Mouse (Mus musculus) left cerebral cortex, postnatal 14 days (tissue): ENCODE data around the gene Proser3. TPM values are rescaled to one million over a fixed set of nuclear protein-coding genes. Genes with fewer than 3 reads are reported as not detected.

Experiments used
- DNase-seq, 2 experiments: peaks; one replicate each; pipeline ENCODE4 v3.0.0; 2021 to 2022; ENCODE audit warnings: low spot score in 2 of 2, mixed read lengths in 1 of 2
- intact Hi-C: fragments of 180-260 bp; cut with DNase I; formaldehyde crosslinking; loops from one replicate; pipeline ENCODE4 v1.15.1; 2025
- total RNA-seq, 2 experiments: library from RNA; stranded (reverse); gene quantifications; 2 replicates each; pipeline ENCODE4 v1.2.3; 2021

Proser3 gene
- total RNA-seq, 2 experiments from 2014 or later = 2.7 to 3.8 TPM

GRCm38 (mm10) chr7:30553810-30554584 is 1.9 kb upstream of the Proser3 start:
- DNase-seq = no peak
- intact Hi-C loops = loop anchor here (5.0 kb wide), 1 partner anchor 62 kb away; the partner anchor contains the start of gene Prodh2

- no peak for DNase-seq
- intact Hi-C loops = loop anchor here (5.0 kb wide), 1 partner anchor 61 kb away; the partner anchor contains the start of gene Prodh2
These were observed 1.0 kb upstream of the Proser3 start for GRCm38 (mm10) chr7:30553021-30553589.

- intact Hi-C loops = loop anchor here (5.0 kb wide), 1 partner anchor 59 kb away; the partner anchor contains the start of gene Prodh2
- DNase-seq = no peak
These were observed 526 bp downstream of the Proser3 start for GRCm38 (mm10) chr7:30551445-30552101.

GRCm38 (mm10) chr7:30550603-30551002 is 1.5 kb downstream of the Proser3 start:
- intact Hi-C loops = loop anchor here (5.0 kb wide), 1 partner anchor 58 kb away; the partner anchor contains the start of gene Prodh2
- no peak for DNase-seq

DNA sequence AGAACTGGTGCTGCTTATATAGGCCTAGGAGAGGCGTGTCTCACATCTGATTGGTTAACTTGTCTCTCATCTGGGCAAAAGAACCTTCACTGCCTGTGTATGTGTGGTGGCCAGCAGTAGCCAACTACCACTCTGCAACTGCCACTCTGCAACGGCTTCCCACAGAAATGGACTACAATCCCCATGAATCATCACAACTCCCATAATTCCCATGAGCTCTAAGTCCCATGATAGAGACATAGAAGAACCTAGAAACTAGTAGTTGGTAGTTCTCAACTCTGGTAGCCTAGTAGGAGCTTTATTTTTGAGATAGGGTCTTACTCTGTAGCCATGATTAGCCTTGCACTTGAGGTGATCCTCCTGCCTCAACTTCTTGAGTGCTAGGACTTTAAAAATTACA is 2.2 kb downstream of the Proser3 start:
- DNase-seq = no peak
- intact Hi-C loops = loop anchor here (5.0 kb wide), 1 partner anchor 58 kb away; the partner anchor contains the start of gene Prodh2

GRCm38 (mm10) chr7:30544327-30544726 is 7.8 kb downstream of the Proser3 start:
- no peak for DNase-seq
- intact Hi-C loops = no loop called here

DNA sequence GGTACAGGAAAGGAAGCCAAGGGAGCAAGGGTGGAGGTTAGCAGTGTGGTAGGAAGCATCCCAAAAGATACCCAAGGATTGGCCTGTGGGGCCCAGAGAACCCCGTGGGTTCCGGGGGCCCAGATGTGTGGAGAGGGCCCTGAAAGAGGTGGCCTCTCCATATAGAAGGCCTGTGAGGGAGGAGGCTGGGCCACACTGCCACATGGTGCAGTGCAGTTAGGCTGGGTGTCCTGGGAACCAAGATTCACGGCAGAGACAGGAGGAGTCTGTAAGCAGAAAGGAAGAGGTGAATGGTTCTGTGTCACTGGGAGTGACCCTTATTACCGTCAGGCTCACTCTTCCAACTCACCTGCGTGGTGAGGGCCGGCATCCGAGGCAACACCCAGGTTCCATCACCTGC is 11.5 kb downstream of the Proser3 start:
- no peak for DNase-seq
- intact Hi-C loops = no loop called here

- peak; percentile 97 to 98 for DNase-seq
- intact Hi-C loops = no loop called here
These were observed 17.2 kb downstream of the Proser3 start, which contains the start of gene Arhgap33 for GRCm38 (mm10) chr7:30534633-30535577. Gene Arhgap33 (minus strand): TSS chr7:30535060.

DNA sequence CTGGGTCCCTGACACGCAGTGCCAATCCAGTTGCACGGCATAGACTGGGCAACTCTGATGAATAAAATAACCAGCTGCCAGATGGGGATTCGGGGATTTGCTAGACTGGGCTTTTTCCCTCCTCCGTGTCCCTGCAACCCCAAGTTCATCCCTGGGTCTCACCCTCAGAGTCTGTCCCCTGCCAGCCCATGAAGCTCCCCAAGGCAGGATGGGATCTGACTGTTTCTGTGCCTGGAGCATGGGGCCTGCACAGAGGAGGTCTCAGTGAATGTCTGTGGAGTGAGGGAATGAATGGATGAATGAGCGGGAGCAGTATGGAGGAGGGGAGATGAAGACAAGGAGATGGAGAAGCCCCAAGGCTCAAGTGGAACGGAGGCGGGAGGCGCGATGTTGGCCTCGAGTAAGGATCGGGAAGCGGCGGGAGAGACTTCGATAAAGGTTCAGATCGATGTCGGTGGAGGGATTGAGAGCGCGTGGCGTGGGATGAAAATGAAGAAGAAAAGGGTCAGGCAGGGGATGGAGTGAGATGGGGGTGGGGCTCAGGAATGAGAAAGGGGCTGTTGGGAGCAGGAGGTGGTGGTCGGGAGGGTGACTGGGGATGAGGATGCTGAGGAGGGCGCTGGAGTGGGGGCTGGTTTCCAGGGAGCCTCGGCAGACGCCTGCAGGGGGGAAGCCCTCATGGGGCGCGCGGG is 18.0 kb downstream of the Proser3 start:
- DNase-seq = peak in 1 of 2 experiments; percentile 50
- intact Hi-C loops = no loop called here

GRCm38 (mm10) chr7:30532931-30533330 is 19.2 kb downstream of the Proser3 start:
- intact Hi-C loops = no loop called here
- no peak for DNase-seq

GRCm38 (mm10) chr7:30531291-30531815 is 20.7 kb downstream of the Proser3 start:
- peak; percentile 74 to 90 for DNase-seq

DNA sequence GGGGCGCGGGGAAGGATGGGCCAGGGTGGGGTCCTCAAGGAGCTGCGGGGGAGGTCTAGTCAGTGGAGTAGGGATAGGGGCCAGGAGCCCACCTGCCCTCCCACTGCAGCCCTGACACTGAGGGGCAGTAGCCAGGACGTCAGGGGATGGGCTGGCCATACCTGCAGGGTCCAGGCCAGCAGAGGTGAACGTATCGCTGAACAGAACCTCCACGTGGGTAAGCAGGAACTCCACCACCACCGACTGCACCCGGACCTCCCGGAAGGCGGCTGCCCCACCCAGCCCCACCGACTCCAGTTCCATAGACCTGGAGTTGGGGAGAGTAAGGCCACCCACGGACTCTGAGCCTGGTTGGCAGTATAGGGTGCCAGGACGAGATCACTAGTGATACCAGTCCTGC is 25.1 kb downstream of the Proser3 start:
- no peak for DNase-seq
- intact Hi-C loops = no loop called here

More at GRCm38 (mm10) chr7:30531291-30531815, 20.7 kb downstream of the Proser3 start:
- intact Hi-C loops = no loop called here

DNA sequence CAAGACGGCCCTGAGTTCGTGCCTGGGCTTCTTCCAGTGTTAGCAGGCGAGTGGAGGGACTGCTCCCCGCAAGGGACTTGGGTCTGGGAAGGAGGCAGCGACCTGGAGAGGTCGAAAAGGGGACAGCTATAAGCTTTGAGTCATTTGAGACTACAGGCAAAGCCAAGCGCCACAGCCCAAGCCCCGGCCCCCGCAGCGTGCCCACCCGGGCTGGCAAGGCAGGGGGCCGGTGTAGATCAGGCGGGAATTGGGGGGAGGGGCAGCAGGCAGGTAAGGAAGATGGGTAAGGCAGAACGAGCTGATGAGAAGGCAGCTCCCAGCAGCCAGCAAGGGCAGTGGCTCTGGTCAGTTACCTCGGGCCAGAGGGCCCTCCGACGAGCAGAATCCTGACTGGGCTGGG is 25.7 kb downstream of the Proser3 start:
- intact Hi-C loops = no loop called here
- DNase-seq = no peak

- intact Hi-C loops = no loop called here
- no peak for DNase-seq
These were observed 26.1 kb downstream of the Proser3 start for GRCm38 (mm10) chr7:30525954-30526353.

- intact Hi-C loops = no loop called here
- no peak for DNase-seq
These were observed 27.6 kb downstream of the Proser3 start for GRCm38 (mm10) chr7:30524487-30524886.

GRCm38 (mm10) chr7:30522871-30523270 is 29.2 kb downstream of the Proser3 start:
- intact Hi-C loops = no loop called here

DNA sequence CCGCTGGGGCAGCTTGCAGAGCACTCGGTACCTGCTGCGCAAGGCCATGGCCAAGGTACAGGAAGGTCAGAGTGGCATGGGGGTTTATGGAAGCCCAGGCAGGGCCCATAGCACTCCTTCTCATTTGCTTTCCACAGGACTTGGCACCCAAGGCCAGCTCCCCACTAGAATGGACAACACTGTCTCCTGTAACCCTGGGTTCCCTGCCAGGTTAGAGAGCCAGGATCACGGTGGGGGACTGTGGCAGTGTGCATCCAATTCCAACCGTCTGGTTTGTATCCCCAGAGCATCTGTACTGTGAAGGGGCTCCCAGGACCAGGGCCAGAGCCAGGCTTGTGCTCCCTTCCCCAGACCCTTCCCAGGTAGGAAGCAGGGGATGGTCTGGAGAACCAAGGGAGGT is 31.2 kb downstream of the Proser3 start:
- no peak for DNase-seq
- intact Hi-C loops = no loop called here

More at GRCm38 (mm10) chr7:30522871-30523270, 29.2 kb downstream of the Proser3 start:
- DNase-seq = no peak

- DNase-seq = no peak
- intact Hi-C loops = no loop called here
These were observed 31.7 kb downstream of the Proser3 start for GRCm38 (mm10) chr7:30520396-30520795.
